Mouse (Mus musculus): Measurements from ENCODE around the gene Snrpc. TPM values are rescaled to one million over a fixed set of nuclear protein-coding genes. Genes with fewer than 3 reads are reported as not detected.

The Snrpc gene
- polyA plus RNA-seq, 1 experiment from 2014 or later: 277 TPM

DNA sequence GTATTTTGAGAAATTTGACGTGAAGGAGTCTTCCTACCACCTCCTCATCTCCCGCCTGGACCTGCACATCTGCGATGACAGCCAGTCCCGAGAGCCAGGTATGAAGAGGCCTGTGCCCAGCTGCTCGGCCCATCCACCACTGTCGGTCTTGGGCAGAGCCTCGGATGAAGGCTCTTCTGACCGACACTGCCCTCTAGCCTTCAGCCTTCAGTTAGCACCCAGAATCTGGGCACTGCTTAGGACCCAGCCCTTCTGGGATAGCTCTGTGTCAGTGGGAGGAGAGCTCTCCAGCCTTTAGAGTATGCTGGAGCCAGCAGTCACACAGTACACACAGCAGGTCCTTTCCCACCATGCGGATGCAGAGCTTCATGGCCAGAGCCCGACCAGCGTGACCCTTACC, 43.6 kb downstream of the Snrpc start:
- Histone ChIP-seq H3K9ac (no peak overlapping the region), H3K27me3 (no peaks in the 10 kb centered on the region), H3K27ac (no peak overlapping the region), H3K4me3 (no peak overlapping the region), H3K4me2 (no peak overlapping the region), H3K4me1 (no peaks in the 10 kb centered on the region), H3K36me3 (peaks cover 81% of the 10 kb centered on the region), H3K9me3 (no peaks in the 10 kb centered on the region)
- no peak for ATAC-seq (ENCODE audit: insufficient number of reproducible peaks, low FRiP score, low TSS enrichment, low read depth)
- WGBS: 66% methylated on average over 11 of the region's 11 CpGs

- 89% methylated on average over 8 of the region's 8 CpGs for WGBS
- Histone ChIP-seq H3K27ac (no peak overlapping the region), H3K4me1 (no peaks in the 10 kb centered on the region), H3K36me3 (peaks cover 89% of the 10 kb centered on the region), H3K4me3 (no peak overlapping the region), H3K9ac (no peak overlapping the region), H3K27me3 (no peaks in the 10 kb centered on the region), H3K4me2 (no peak overlapping the region), H3K9me3 (no peaks in the 10 kb centered on the region)
- ATAC-seq (ENCODE audit: insufficient number of reproducible peaks, low FRiP score, low TSS enrichment, low read depth): no peak
Observed at GRCm38 (mm10) chr17:27883129-27883528, 45.2 kb downstream of the Snrpc start.

DNA sequence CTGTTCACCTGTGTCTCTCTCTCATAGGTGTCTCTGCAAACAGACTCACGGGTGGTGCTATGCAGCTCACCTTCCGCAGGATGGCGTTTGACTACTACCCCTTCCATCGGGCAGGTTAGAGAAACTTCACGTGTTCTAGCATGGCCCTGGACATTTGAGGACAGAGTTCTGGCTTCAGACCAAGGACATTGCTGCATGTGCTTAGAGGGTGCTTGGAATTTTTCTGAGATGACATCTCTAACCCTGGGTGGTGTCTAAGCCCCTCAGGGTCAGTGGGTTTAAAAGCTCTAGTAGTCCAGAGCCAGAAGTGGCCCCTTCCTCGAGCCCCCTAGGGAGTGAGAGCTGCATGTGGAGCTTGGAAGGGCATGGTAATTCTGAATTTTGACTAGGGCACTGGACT, 46.0 kb downstream of the Snrpc start:
- no peak overlapping the region for H3K9ac ChIP-seq
- WGBS: 89% methylated on average over 6 of the region's 6 CpGs
- no peaks in the 10 kb centered on the region for H3K9me3 ChIP-seq
- H3K27me3 ChIP-seq: no peaks in the 10 kb centered on the region
- H3K36me3 ChIP-seq: peaks cover 87% of the 10 kb centered on the region
- H3K4me3 ChIP-seq: no peak overlapping the region
- H3K4me2 ChIP-seq: no peak overlapping the region
- H3K4me1 ChIP-seq: no peaks in the 10 kb centered on the region
- ATAC-seq (ENCODE audit: insufficient number of reproducible peaks, low FRiP score, low TSS enrichment, low read depth): no peak
- no peak overlapping the region for H3K27ac ChIP-seq

GRCm38 (mm10) chr17:27886499-27887210, 48.7 kb downstream of the Snrpc start:
- H3K9me3 ChIP-seq: no peaks in the 10 kb centered on the region
- H3K9ac ChIP-seq: no peak overlapping the region
- no peaks in the 10 kb centered on the region for H3K4me1 ChIP-seq
- ATAC-seq (ENCODE audit: insufficient number of reproducible peaks, low FRiP score, low TSS enrichment, low read depth): no peak
- no peak overlapping the region for H3K4me2 ChIP-seq
- H3K36me3 ChIP-seq: peaks cover 86% of the 10 kb centered on the region
- H3K27me3 ChIP-seq: no peaks in the 10 kb centered on the region
- no peak overlapping the region for H3K27ac ChIP-seq
- H3K4me3 ChIP-seq: no peak overlapping the region
- 83% methylated on average over 19 of the region's 19 CpGs for WGBS

Other genes starting within 250 kb of the Snrpc start
- gene Nudt3, start 214.7 kb upstream of the Snrpc start, polyA plus RNA-seq (2015; fragmentation: Nextera tagmentation; extraction: Ambion mirVana): 84.9 and 85.0 TPM in 2 replicates
- not detected in 2 replicates for gene RPS10-NUDT3, start 202.9 kb upstream of the Snrpc start, polyA plus RNA-seq (2015; fragmentation: Nextera tagmentation; extraction: Ambion mirVana)
- 793 and 967 TPM in 2 replicates for gene Rps10, start 201.5 kb upstream of the Snrpc start, polyA plus RNA-seq (2015; fragmentation: Nextera tagmentation; extraction: Ambion mirVana)
- gene Pacsin1, start 182.6 kb upstream of the Snrpc start, polyA plus RNA-seq (2015; fragmentation: Nextera tagmentation; extraction: Ambion mirVana): 2.5 and 3.4 TPM in 2 replicates
- 0.12 TPM in 1 of 2 replicates, not detected in the other for gene Spdef, start 109.2 kb upstream of the Snrpc start, polyA plus RNA-seq (2015; fragmentation: Nextera tagmentation; extraction: Ambion mirVana)
- 16.4 and 17.0 TPM in 2 replicates for gene D17Wsu92e, start 17.5 kb upstream of the Snrpc start, polyA plus RNA-seq (2015; fragmentation: Nextera tagmentation; extraction: Ambion mirVana)
- gene Uhrf1bp1, start 18.3 kb downstream of the Snrpc start, polyA plus RNA-seq (2015; fragmentation: Nextera tagmentation; extraction: Ambion mirVana): 4.5 and 5.7 TPM in 2 replicates
- 12.3 and 13.0 TPM in 2 replicates for gene Anks1, start 71.2 kb downstream of the Snrpc start, polyA plus RNA-seq (2015; fragmentation: Nextera tagmentation; extraction: Ambion mirVana)
- gene Taf11, start 71.7 kb downstream of the Snrpc start, polyA plus RNA-seq (2015; fragmentation: Nextera tagmentation; extraction: Ambion mirVana): 59.0 and 60.9 TPM in 2 replicates
- 1.5 TPM in 2 replicates for gene Tcp11, start 242.5 kb downstream of the Snrpc start, polyA plus RNA-seq (2015; fragmentation: Nextera tagmentation; extraction: Ambion mirVana)

All from limb, embryonic 15.5 days (tissue).